21 mouse cellular contexts compared by ENCODE assay signal in genomic region chr1:140578607-140579006, GRCm38 (mm10).
DNase-seq lines count a peak whose midpoint lies in the region; ATAC-seq and TF ChIP-seq lines count a peak whose summit lies in the region.
"Had no signal": no experiment of that assay in that cellular context is flagged by ENCODE, and none has a peak within 500 bp of the region (broad histone marks: within the 10 kb centered on the region; RNA-seq: fewer than 3 reads in every experiment).

No protein-coding gene starts in this region.

- 68% methylated on average over 3 of the region's 3 CpGs for WGBS in forebrain, embryonic 12.5 days
- 56% methylated on average over 3 of the region's 3 CpGs for WGBS in forebrain, postnatal 0 days
- 67% methylated on average over 3 of the region's 3 CpGs for WGBS in midbrain, embryonic 14.5 days
- WGBS in midbrain, embryonic 16.5 days = 61% methylated on average over 3 of the region's 3 CpGs
- WGBS in forebrain, embryonic 13.5 days = 53% methylated on average over 3 of the region's 3 CpGs
- WGBS in forebrain, embryonic 16.5 days = 44% methylated on average over 3 of the region's 3 CpGs

- 0 out of 2 replicates have a peak, but pooled peaks have one; percentile 23 for ATAC-seq in forebrain, embryonic 12.5 days (ENCODE audit: low FRiP score)
- no peak for ATAC-seq in forebrain, postnatal 0 days
- ATAC-seq in midbrain, embryonic 14.5 days (ENCODE audit: low FRiP score, low TSS enrichment) = peak; percentile 55; the same call in 1 of the 2 replicates
- ATAC-seq in midbrain, embryonic 16.5 days = no peak
- ATAC-seq in forebrain, embryonic 13.5 days = peak; percentile 82
- ATAC-seq in forebrain, embryonic 16.5 days = 0 out of 2 replicates have a peak, but pooled peaks have one; percentile 55
- ATAC-seq: CD4-positive, CD25-positive, alpha-beta regulatory T cell, adult 4 months; intestine, postnatal 0 days had no signal

- no peak overlapping the region for H3K4me3 ChIP-seq in forebrain, embryonic 12.5 days (replicated peaks)
- H3K4me3 ChIP-seq in forebrain, postnatal 0 days (ENCODE audit: low read depth, low read length) = no peak overlapping the region
- H3K4me3 ChIP-seq in midbrain, embryonic 14.5 days (replicated peaks; ENCODE audit: low read depth, low read length) = no peak overlapping the region
- no peak overlapping the region for H3K4me3 ChIP-seq in midbrain, embryonic 16.5 days (ENCODE audit: low read depth, low read length)
- no peak overlapping the region for H3K4me3 ChIP-seq in forebrain, embryonic 13.5 days
- no peak overlapping the region for H3K4me3 ChIP-seq in forebrain, embryonic 16.5 days (replicated peaks; ENCODE audit: low read length)
- H3K4me3 ChIP-seq: embryonic facial prominence, embryonic 12.5 days; embryonic facial prominence, embryonic 15.5 days; hindbrain, embryonic 12.5 days; hindbrain, embryonic 15.5 days had no signal

- no peak for DNase-seq in forebrain, postnatal 0 days
- DNase-seq in midbrain, embryonic 14.5 days = peak; percentile 1
- no peak for DNase-seq in embryo, embryonic 11 days
- DNase-seq: adrenal gland, adult 8-10 months; adrenal gland, postnatal 25 days; cerebellum, adult 18-20 months; cerebellum, adult 9-10 months; cerebellum, postnatal 14 days; gastrocnemius, postnatal 10 days; heart, adult 11 months had no signal

- H3K27me3 ChIP-seq in forebrain, embryonic 12.5 days = no peaks in the 10 kb centered on the region
- H3K27me3 ChIP-seq in forebrain, postnatal 0 days (ENCODE audit: insufficient read depth, low read length) = no peaks in the 10 kb centered on the region
- no peaks in the 10 kb centered on the region for H3K27me3 ChIP-seq in midbrain, embryonic 14.5 days (ENCODE audit: control insufficient read depth, insufficient read depth, low read length)
- H3K27me3 ChIP-seq in midbrain, embryonic 16.5 days (ENCODE audit: control insufficient read depth, insufficient read depth, low read depth, low read length) = no peaks in the 10 kb centered on the region
- H3K27me3 ChIP-seq in forebrain, embryonic 13.5 days = no peaks in the 10 kb centered on the region
- H3K27me3 ChIP-seq in forebrain, embryonic 16.5 days (replicated peaks; ENCODE audit: control insufficient read depth, insufficient read depth, low read length) = no peaks in the 10 kb centered on the region
- H3K27me3 ChIP-seq: embryonic facial prominence, embryonic 12.5 days; embryonic facial prominence, embryonic 15.5 days; hindbrain, embryonic 12.5 days; hindbrain, embryonic 15.5 days had no signal

- no peak overlapping the region for H3K27ac ChIP-seq in forebrain, embryonic 12.5 days
- no peak overlapping the region for H3K27ac ChIP-seq in forebrain, postnatal 0 days (ENCODE audit: low read depth, low read length)
- H3K27ac ChIP-seq in midbrain, embryonic 14.5 days (replicated peaks; ENCODE audit: low read depth, low read length) = no peak overlapping the region
- no peak overlapping the region for H3K27ac ChIP-seq in midbrain, embryonic 16.5 days (ENCODE audit: low read length)
- no peak overlapping the region for H3K27ac ChIP-seq in forebrain, embryonic 13.5 days
- H3K27ac ChIP-seq in forebrain, embryonic 16.5 days (ENCODE audit: low read length) = no peak overlapping the region
- H3K27ac ChIP-seq: embryonic facial prominence, embryonic 12.5 days; embryonic facial prominence, embryonic 15.5 days; hindbrain, embryonic 12.5 days; hindbrain, embryonic 15.5 days had no signal

- no peaks in the 10 kb centered on the region for H3K36me3 ChIP-seq in forebrain, embryonic 12.5 days (replicated peaks)
- no peaks in the 10 kb centered on the region for H3K36me3 ChIP-seq in forebrain, postnatal 0 days (ENCODE audit: insufficient read depth)
- H3K36me3 ChIP-seq in midbrain, embryonic 14.5 days (ENCODE audit: control insufficient read depth, insufficient read depth, low read length) = no peaks in the 10 kb centered on the region
- no peaks in the 10 kb centered on the region for H3K36me3 ChIP-seq in midbrain, embryonic 16.5 days (ENCODE audit: control insufficient read depth, insufficient read depth, low read length)
- no peaks in the 10 kb centered on the region for H3K36me3 ChIP-seq in forebrain, embryonic 13.5 days (ENCODE audit: poor library complexity, severe bottlenecking)
- H3K36me3 ChIP-seq in forebrain, embryonic 16.5 days (ENCODE audit: control insufficient read depth, insufficient read depth) = no peaks in the 10 kb centered on the region
- H3K36me3 ChIP-seq: embryonic facial prominence, embryonic 12.5 days; embryonic facial prominence, embryonic 15.5 days; hindbrain, embryonic 12.5 days; hindbrain, embryonic 15.5 days had no signal

- H3K9me3 ChIP-seq in forebrain, embryonic 12.5 days = no peaks in the 10 kb centered on the region
- H3K9me3 ChIP-seq in forebrain, postnatal 0 days (ENCODE audit: low read length) = no peaks in the 10 kb centered on the region
- H3K9me3 ChIP-seq in midbrain, embryonic 14.5 days (ENCODE audit: control insufficient read depth, low read length) = no peaks in the 10 kb centered on the region
- H3K9me3 ChIP-seq in midbrain, embryonic 16.5 days (replicated peaks; ENCODE audit: control insufficient read depth, low read length, poor library complexity, severe bottlenecking) = no peaks in the 10 kb centered on the region
- H3K9me3 ChIP-seq in forebrain, embryonic 13.5 days (replicated peaks) = no peaks in the 10 kb centered on the region
- H3K9me3 ChIP-seq in forebrain, embryonic 16.5 days (ENCODE audit: control insufficient read depth, low read length) = no peaks in the 10 kb centered on the region
- H3K9me3 ChIP-seq: embryonic facial prominence, embryonic 12.5 days; embryonic facial prominence, embryonic 15.5 days; hindbrain, embryonic 12.5 days; hindbrain, embryonic 15.5 days had no signal

- no peak for TF ChIP-seq CTCF in forebrain, postnatal 0 days (IDR thresholded peaks at IDR 0.05; ENCODE audit: low read depth)

- no peaks in the 10 kb centered on the region for H3K4me1 ChIP-seq in forebrain, embryonic 12.5 days
- no peaks in the 10 kb centered on the region for H3K4me1 ChIP-seq in forebrain, postnatal 0 days (ENCODE audit: insufficient read depth)
- no peaks in the 10 kb centered on the region for H3K4me1 ChIP-seq in midbrain, embryonic 14.5 days (ENCODE audit: control insufficient read depth, insufficient read depth, low read length)
- no peaks in the 10 kb centered on the region for H3K4me1 ChIP-seq in midbrain, embryonic 16.5 days (ENCODE audit: control insufficient read depth, insufficient read depth, low read length)
- no peaks in the 10 kb centered on the region for H3K4me1 ChIP-seq in forebrain, embryonic 13.5 days
- H3K4me1 ChIP-seq in forebrain, embryonic 16.5 days (replicated peaks; ENCODE audit: control insufficient read depth, insufficient read depth, low read length) = no peaks in the 10 kb centered on the region
- H3K4me1 ChIP-seq: embryonic facial prominence, embryonic 12.5 days; embryonic facial prominence, embryonic 15.5 days; hindbrain, embryonic 12.5 days; hindbrain, embryonic 15.5 days had no signal

- H3K4me2 ChIP-seq in forebrain, embryonic 12.5 days = no peak overlapping the region
- no peak overlapping the region for H3K4me2 ChIP-seq in forebrain, postnatal 0 days (ENCODE audit: low read depth)
- no peak overlapping the region for H3K4me2 ChIP-seq in midbrain, embryonic 14.5 days (ENCODE audit: low read length)
- no peak overlapping the region for H3K4me2 ChIP-seq in midbrain, embryonic 16.5 days (ENCODE audit: low read length)
- H3K4me2 ChIP-seq in forebrain, embryonic 13.5 days = no peak overlapping the region
- no peak overlapping the region for H3K4me2 ChIP-seq in forebrain, embryonic 16.5 days (ENCODE audit: low read length)
- H3K4me2 ChIP-seq: embryonic facial prominence, embryonic 12.5 days; embryonic facial prominence, embryonic 15.5 days; heart, embryonic 11.5 days; hindbrain, embryonic 12.5 days; hindbrain, embryonic 15.5 days had no signal

- no peak overlapping the region for H3K9ac ChIP-seq in forebrain, embryonic 12.5 days
- no peak overlapping the region for H3K9ac ChIP-seq in forebrain, postnatal 0 days
- no peak overlapping the region for H3K9ac ChIP-seq in midbrain, embryonic 14.5 days (replicated peaks; ENCODE audit: low read length)
- H3K9ac ChIP-seq in midbrain, embryonic 16.5 days (ENCODE audit: low read depth, low read length) = no peak overlapping the region
- H3K9ac ChIP-seq in forebrain, embryonic 13.5 days = no peak overlapping the region
- H3K9ac ChIP-seq in forebrain, embryonic 16.5 days (replicated peaks; ENCODE audit: low read depth, low read length) = no peak overlapping the region
- H3K9ac ChIP-seq: embryonic facial prominence, embryonic 12.5 days; embryonic facial prominence, embryonic 15.5 days; hindbrain, embryonic 12.5 days; hindbrain, embryonic 15.5 days had no signal

Comparison
In these comparisons a context has a peak if more than half of its experiments do, and no peak if none do; other contexts are left out.
1. ATAC-seq: peak in forebrain, embryonic 12.5 days (single experiment), midbrain, embryonic 14.5 days (single experiment), forebrain, embryonic 13.5 days (single experiment) and forebrain, embryonic 16.5 days (single experiment); none in forebrain, postnatal 0 days (single experiment) and midbrain, embryonic 16.5 days (single experiment).